Mouse (Mus musculus): ENCODE measurements around the gene Slc44a2. TPM values are rescaled to one million over a fixed set of nuclear protein-coding genes. Genes with fewer than 3 reads are reported as not detected.

Slc44a2 gene
- polyA plus RNA-seq, 1 experiment from 2014 or later = 60.3 TPM

GRCm38 (mm10) chr9:21392646-21393175, 72.2 kb downstream of the Slc44a2 start:
- Histone ChIP-seq H3K4me3 (no peak overlapping the region), H3K9ac (no peak overlapping the region), H3K27me3 (replicated peaks) (no peaks in the 10 kb centered on the region), H3K4me2 (no peak overlapping the region), H3K4me1 (no peaks in the 10 kb centered on the region), H3K27ac (replicated peaks) (no peak overlapping the region), H3K36me3 (peaks cover 100% of the 10 kb centered on the region), H3K9me3 (no peaks in the 10 kb centered on the region)
- ATAC-seq (ENCODE audit: extremely low read depth, insufficient number of reproducible peaks, low FRiP score, low TSS enrichment) = no peak
- 80% methylated on average over 10 of the region's 10 CpGs for WGBS

- no peaks in the 10 kb centered on the region for H3K4me1 ChIP-seq
- H3K27ac ChIP-seq (replicated peaks) = no peak overlapping the region
- WGBS = 84% methylated on average over 3 of the region's 3 CpGs
- H3K9me3 ChIP-seq = no peaks in the 10 kb centered on the region
- H3K36me3 ChIP-seq = peaks cover 100% of the 10 kb centered on the region
- H3K4me3 ChIP-seq = no peak overlapping the region
- ATAC-seq (ENCODE audit: extremely low read depth, insufficient number of reproducible peaks, low FRiP score, low TSS enrichment) = no peak
- H3K9ac ChIP-seq = no peak overlapping the region
- H3K27me3 ChIP-seq (replicated peaks) = no peaks in the 10 kb centered on the region
- H3K4me2 ChIP-seq = no peak overlapping the region
Observed at GRCm38 (mm10) chr9:21395692-21396091, 75.2 kb downstream of the Slc44a2 start.

- H3K36me3 ChIP-seq = peaks cover 99% of the 10 kb centered on the region
- no peaks in the 10 kb centered on the region for H3K27me3 ChIP-seq (replicated peaks)
- no peak overlapping the region for H3K4me3 ChIP-seq
- H3K9me3 ChIP-seq = no peaks in the 10 kb centered on the region
- no peak overlapping the region for H3K27ac ChIP-seq (replicated peaks)
- 74% methylated on average over 3 of the region's 3 CpGs for WGBS
- no peak overlapping the region for H3K4me2 ChIP-seq
- peaks cover 5% of the 10 kb centered on the region for H3K4me1 ChIP-seq
- no peak for ATAC-seq (ENCODE audit: extremely low read depth, insufficient number of reproducible peaks, low FRiP score, low TSS enrichment)
- H3K9ac ChIP-seq = no peak overlapping the region
Observed at GRCm38 (mm10) chr9:21397170-21397569, 76.7 kb downstream of the Slc44a2 start.

- H3K9me3 ChIP-seq = no peaks in the 10 kb centered on the region
- ATAC-seq (ENCODE audit: extremely low read depth, insufficient number of reproducible peaks, low FRiP score, low TSS enrichment) = no peak
Observed at GRCm38 (mm10) chr9:21401042-21401441, 80.5 kb downstream of the Slc44a2 start.

GRCm38 (mm10) chr9:21402764-21403253, 82.3 kb downstream of the Slc44a2 start:
- no peak overlapping the region for H3K4me2 ChIP-seq
- no peaks in the 10 kb centered on the region for H3K9me3 ChIP-seq
- 39% methylated on average over 11 of the region's 11 CpGs for WGBS
- no peak overlapping the region for H3K9ac ChIP-seq
- H3K36me3 ChIP-seq = peaks cover 91% of the 10 kb centered on the region
- ATAC-seq (ENCODE audit: extremely low read depth, insufficient number of reproducible peaks, low FRiP score, low TSS enrichment) = no peak
- H3K27me3 ChIP-seq (replicated peaks) = no peaks in the 10 kb centered on the region
- peaks cover 17% of the 10 kb centered on the region for H3K4me1 ChIP-seq
- H3K4me3 ChIP-seq = no peak overlapping the region
- H3K27ac ChIP-seq (replicated peaks) = peak overlapping the region; percentile 32; the same call in 1 of the 2 replicates

More at GRCm38 (mm10) chr9:21401042-21401441, 80.5 kb downstream of the Slc44a2 start:
- H3K36me3 ChIP-seq = peaks cover 99% of the 10 kb centered on the region
- H3K27me3 ChIP-seq (replicated peaks) = no peaks in the 10 kb centered on the region
- peaks cover 17% of the 10 kb centered on the region for H3K4me1 ChIP-seq
- no peak overlapping the region for H3K4me3 ChIP-seq
- WGBS = 94% methylated on average over 9 of the region's 9 CpGs
- H3K27ac ChIP-seq (replicated peaks) = no peak overlapping the region
- no peak overlapping the region for H3K4me2 ChIP-seq
- H3K9ac ChIP-seq = no peak overlapping the region

- peaks cover 17% of the 10 kb centered on the region for H3K4me1 ChIP-seq
- H3K4me3 ChIP-seq = no peak overlapping the region
- 93% methylated on average over 5 of the region's 5 CpGs for WGBS
- H3K27ac ChIP-seq (replicated peaks) = no peak overlapping the region
- H3K4me2 ChIP-seq = no peak overlapping the region
- no peak for ATAC-seq (ENCODE audit: extremely low read depth, insufficient number of reproducible peaks, low FRiP score, low TSS enrichment)
- no peaks in the 10 kb centered on the region for H3K27me3 ChIP-seq (replicated peaks)
- no peak overlapping the region for H3K9ac ChIP-seq
- peaks cover 82% of the 10 kb centered on the region for H3K36me3 ChIP-seq
- no peaks in the 10 kb centered on the region for H3K9me3 ChIP-seq
Observed at GRCm38 (mm10) chr9:21403745-21404144, 83.2 kb downstream of the Slc44a2 start.

Other genes with a start within 250 kb of the Slc44a2 start
- gene Gm49373, start 247.6 kb upstream of the Slc44a2 start, polyA plus RNA-seq (2015; fragmentation: Nextera tagmentation; extraction: Ambion mirVana) = 0.36 and 0.55 TPM in 2 replicates
- 51.1 and 53.4 TPM in 2 replicates for gene Fdx1l, start 247.1 kb upstream of the Slc44a2 start, polyA plus RNA-seq (2015; fragmentation: Nextera tagmentation; extraction: Ambion mirVana)
- 1.6 and 1.7 TPM in 2 replicates for gene Gm38431, start 228.7 kb upstream of the Slc44a2 start, polyA plus RNA-seq (2015; fragmentation: Nextera tagmentation; extraction: Ambion mirVana)
- 45.2 and 47.3 TPM in 2 replicates for gene Raver1, start 228.7 kb upstream of the Slc44a2 start, polyA plus RNA-seq (2015; fragmentation: Nextera tagmentation; extraction: Ambion mirVana)
- 13.7 and 14.0 TPM in 2 replicates for gene Tyk2, start 189.5 kb upstream of the Slc44a2 start, polyA plus RNA-seq (2015; fragmentation: Nextera tagmentation; extraction: Ambion mirVana)
- gene Cdc37, start 170.7 kb upstream of the Slc44a2 start, polyA plus RNA-seq (2015; fragmentation: Nextera tagmentation; extraction: Ambion mirVana) = 222 and 230 TPM in 2 replicates
- 9.5 and 11.3 TPM in 2 replicates for gene Pde4a, start 155.0 kb upstream of the Slc44a2 start, polyA plus RNA-seq (2015; fragmentation: Nextera tagmentation; extraction: Ambion mirVana)
- 51.1 and 52.7 TPM in 2 replicates for gene Keap1, start 81.3 kb upstream of the Slc44a2 start, polyA plus RNA-seq (2015; fragmentation: Nextera tagmentation; extraction: Ambion mirVana)
- 0.07 and 0.11 TPM in 2 replicates for gene S1pr5, start 72.3 kb upstream of the Slc44a2 start, polyA plus RNA-seq (2015; fragmentation: Nextera tagmentation; extraction: Ambion mirVana)
- gene Atg4d, start 55.4 kb upstream of the Slc44a2 start, polyA plus RNA-seq (2015; fragmentation: Nextera tagmentation; extraction: Ambion mirVana) = 41.6 and 51.4 TPM in 2 replicates
- gene Kri1, start 32.7 kb upstream of the Slc44a2 start, polyA plus RNA-seq (2015; fragmentation: Nextera tagmentation; extraction: Ambion mirVana) = 12.7 and 13.2 TPM in 2 replicates
- gene Cdkn2d, start 29.3 kb upstream of the Slc44a2 start, polyA plus RNA-seq (2015; fragmentation: Nextera tagmentation; extraction: Ambion mirVana) = 80.4 and 101 TPM in 2 replicates
- gene Ap1m2, start 8.4 kb upstream of the Slc44a2 start, polyA plus RNA-seq (2015; fragmentation: Nextera tagmentation; extraction: Ambion mirVana) = 1.7 and 2.1 TPM in 2 replicates
- gene Ilf3, start 47.2 kb downstream of the Slc44a2 start, polyA plus RNA-seq (2015; fragmentation: Nextera tagmentation; extraction: Ambion mirVana) = 115 and 120 TPM in 2 replicates
- 27.6 and 28.6 TPM in 2 replicates for gene Qtrt1, start 91.1 kb downstream of the Slc44a2 start, polyA plus RNA-seq (2015; fragmentation: Nextera tagmentation; extraction: Ambion mirVana)
- gene Dnm2, start 104.2 kb downstream of the Slc44a2 start, polyA plus RNA-seq (2015; fragmentation: Nextera tagmentation; extraction: Ambion mirVana) = 66.8 and 67.6 TPM in 2 replicates
- 88.9 and 103 TPM in 2 replicates for gene Tmed1, start 189.6 kb downstream of the Slc44a2 start, polyA plus RNA-seq (2015; fragmentation: Nextera tagmentation; extraction: Ambion mirVana)
- gene AB124611, start 205.5 kb downstream of the Slc44a2 start, polyA plus RNA-seq (2015; fragmentation: Nextera tagmentation; extraction: Ambion mirVana) = 2.1 and 2.6 TPM in 2 replicates
- gene Carm1, start 226.2 kb downstream of the Slc44a2 start, polyA plus RNA-seq (2015; fragmentation: Nextera tagmentation; extraction: Ambion mirVana) = 25.9 and 27.9 TPM in 2 replicates